Mouse (Mus musculus): ENCODE results near the gene C2cd5. TPM values are rescaled to one million over a fixed set of nuclear protein-coding genes. Genes with fewer than 3 reads are reported as not detected.

C2cd5 gene
- polyA plus RNA-seq, 1 experiment = 6.4 TPM

DNA sequence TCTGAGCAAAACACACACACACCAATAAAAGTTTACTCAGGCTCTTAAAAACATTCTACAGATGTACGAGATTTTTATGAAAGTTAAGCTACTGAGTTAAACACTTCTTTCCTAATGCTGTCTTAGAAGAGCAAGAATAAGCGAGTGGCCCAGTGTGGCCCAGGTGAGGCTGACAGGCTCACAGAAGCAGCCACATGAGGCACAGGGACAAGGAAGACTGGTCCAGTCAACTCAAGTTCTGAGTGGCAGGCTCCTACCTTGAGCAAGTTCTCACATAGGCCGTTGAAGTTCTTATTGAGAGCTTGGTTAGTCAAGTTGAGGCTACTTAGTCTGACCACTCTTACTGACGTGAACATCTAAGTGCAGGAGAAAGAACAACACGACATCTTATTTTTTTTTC, 69.4 kb downstream of the C2cd5 start:
- no peak overlapping the region for H3ac ChIP-seq (ENCODE audit: control insufficient read depth, insufficient read length)
- H3K27me3 ChIP-seq (ENCODE audit: control insufficient read depth, insufficient read depth, insufficient read length) = no peaks in the 10 kb centered on the region
- H3K79me2 ChIP-seq (ENCODE audit: control insufficient read depth, insufficient read depth) = no peaks in the 10 kb centered on the region
- H3K4me3 ChIP-seq = no peak overlapping the region
- H3K36me3 ChIP-seq (ENCODE audit: control insufficient read depth, insufficient read depth) = peaks cover 7% of the 10 kb centered on the region
- no peak overlapping the region for H3K4me2 ChIP-seq (ENCODE audit: low read depth)
- TF ChIP-seq POLR2A (IDR thresholded peaks at IDR 0.05; ENCODE audit: insufficient read length, low read depth) = no peak
- no peak for TF ChIP-seq TCF3 (IDR thresholded peaks at IDR 0.05; ENCODE audit: insufficient read length, low read depth)
- TF ChIP-seq SRF (IDR thresholded peaks at IDR 0.05; ENCODE audit: control insufficient read depth, insufficient read length, low read depth) = no peak
- TF ChIP-seq USF1 (IDR thresholded peaks at IDR 0.05; ENCODE audit: low read depth) = no peak
- TF ChIP-seq E2F4 (IDR thresholded peaks at IDR 0.05; ENCODE audit: insufficient read depth) = no peak
- TF ChIP-seq TCF12 (IDR thresholded peaks at IDR 0.05; ENCODE audit: insufficient read depth, poor library complexity, severe bottlenecking) = no peak
- no peak for TF ChIP-seq REST (IDR thresholded peaks at IDR 0.05; ENCODE audit: insufficient read depth, insufficient read length)
- no peak for TF ChIP-seq MYOG (IDR thresholded peaks at IDR 0.05; ENCODE audit: control insufficient read depth in 1 of 3, insufficient read depth in 1 of 3, insufficient read length in 2 of 3, low read depth in 2 of 3)
- no peak for TF ChIP-seq CEBPB (IDR thresholded peaks at IDR 0.05; ENCODE audit: insufficient read depth, poor library complexity, severe bottlenecking)
- TF ChIP-seq POLR2AphosphoS2 (IDR thresholded peaks at IDR 0.05; ENCODE audit: insufficient read length, low read depth) = no peak
- TF ChIP-seq MYOD1 (IDR thresholded peaks at IDR 0.05; ENCODE audit: control insufficient read depth in 1 of 3, insufficient read length in 2 of 3, low read depth in 2 of 3) = no peak
- TF ChIP-seq MAX (IDR thresholded peaks at IDR 0.05; ENCODE audit: low read depth) = no peak

DNA sequence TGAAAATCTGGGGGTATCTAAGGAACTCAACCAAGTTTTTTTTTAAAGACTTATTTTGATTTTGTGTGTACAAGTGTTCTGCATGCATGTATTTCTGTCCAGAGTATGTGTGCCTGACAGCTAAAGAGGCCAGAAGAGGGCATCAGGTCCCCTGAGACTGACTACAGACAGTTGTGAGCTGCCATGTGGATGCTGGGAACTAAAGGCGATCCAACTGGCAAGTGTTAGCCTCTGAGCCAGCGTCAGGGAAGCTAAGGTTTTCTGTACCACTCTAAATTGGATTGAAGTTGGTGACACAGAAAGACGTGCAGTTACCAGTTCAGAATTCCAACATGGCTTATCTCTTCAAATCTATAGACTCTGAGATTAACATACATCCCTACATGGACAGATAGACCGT, 72.0 kb downstream of the C2cd5 start:
- Histone ChIP-seq H3K27me3 (ENCODE audit: control insufficient read depth, insufficient read depth, insufficient read length) (no peaks in the 10 kb centered on the region), H3ac (ENCODE audit: control insufficient read depth, insufficient read length) (no peak overlapping the region), H3K4me2 (ENCODE audit: low read depth) (no peak overlapping the region), H3K36me3 (ENCODE audit: control insufficient read depth, insufficient read depth) (peaks cover 3% of the 10 kb centered on the region), H3K79me2 (ENCODE audit: control insufficient read depth, insufficient read depth) (no peaks in the 10 kb centered on the region), H3K4me3 (no peak overlapping the region)
- TF ChIP-seq POLR2A (IDR thresholded peaks at IDR 0.05; ENCODE audit: insufficient read length, low read depth) (no peak), USF1 (IDR thresholded peaks at IDR 0.05; ENCODE audit: low read depth) (no peak), SRF (IDR thresholded peaks at IDR 0.05; ENCODE audit: control insufficient read depth, insufficient read length, low read depth) (no peak), MAX (IDR thresholded peaks at IDR 0.05; ENCODE audit: low read depth) (no peak), MYOG (IDR thresholded peaks at IDR 0.05; ENCODE audit: control insufficient read depth in 1 of 3, insufficient read depth in 1 of 3, insufficient read length in 2 of 3, low read depth in 2 of 3) (no peak), CEBPB (IDR thresholded peaks at IDR 0.05; ENCODE audit: insufficient read depth, poor library complexity, severe bottlenecking) (no peak), MYOD1 (IDR thresholded peaks at IDR 0.05; ENCODE audit: control insufficient read depth in 1 of 3, insufficient read length in 2 of 3, low read depth in 2 of 3) (no peak), REST (IDR thresholded peaks at IDR 0.05; ENCODE audit: insufficient read depth, insufficient read length) (no peak), E2F4 (IDR thresholded peaks at IDR 0.05; ENCODE audit: insufficient read depth) (no peak), POLR2AphosphoS2 (IDR thresholded peaks at IDR 0.05; ENCODE audit: insufficient read length, low read depth) (no peak), TCF3 (IDR thresholded peaks at IDR 0.05; ENCODE audit: insufficient read length, low read depth) (no peak), TCF12 (IDR thresholded peaks at IDR 0.05; ENCODE audit: insufficient read depth, poor library complexity, severe bottlenecking) (no peak)

- Histone ChIP-seq H3K4me2 (ENCODE audit: low read depth) (no peak overlapping the region), H3K27me3 (ENCODE audit: control insufficient read depth, insufficient read depth, insufficient read length) (no peaks in the 10 kb centered on the region), H3K36me3 (ENCODE audit: control insufficient read depth, insufficient read depth) (peaks cover 3% of the 10 kb centered on the region), H3ac (ENCODE audit: control insufficient read depth, insufficient read length) (no peak overlapping the region), H3K4me3 (no peak overlapping the region), H3K79me2 (ENCODE audit: control insufficient read depth, insufficient read depth) (no peaks in the 10 kb centered on the region)
- no peak for TF ChIP-seq MAX (IDR thresholded peaks at IDR 0.05; ENCODE audit: low read depth)
- TF ChIP-seq E2F4 (IDR thresholded peaks at IDR 0.05; ENCODE audit: insufficient read depth) = no peak
- no peak for TF ChIP-seq USF1 (IDR thresholded peaks at IDR 0.05; ENCODE audit: low read depth)
- TF ChIP-seq POLR2A (IDR thresholded peaks at IDR 0.05; ENCODE audit: insufficient read length, low read depth) = no peak
- no peak for TF ChIP-seq POLR2AphosphoS2 (IDR thresholded peaks at IDR 0.05; ENCODE audit: insufficient read length, low read depth)
These were observed 72.5 kb downstream of the C2cd5 start for GRCm38 (mm10) chr6:143027402-143027801.

DNA sequence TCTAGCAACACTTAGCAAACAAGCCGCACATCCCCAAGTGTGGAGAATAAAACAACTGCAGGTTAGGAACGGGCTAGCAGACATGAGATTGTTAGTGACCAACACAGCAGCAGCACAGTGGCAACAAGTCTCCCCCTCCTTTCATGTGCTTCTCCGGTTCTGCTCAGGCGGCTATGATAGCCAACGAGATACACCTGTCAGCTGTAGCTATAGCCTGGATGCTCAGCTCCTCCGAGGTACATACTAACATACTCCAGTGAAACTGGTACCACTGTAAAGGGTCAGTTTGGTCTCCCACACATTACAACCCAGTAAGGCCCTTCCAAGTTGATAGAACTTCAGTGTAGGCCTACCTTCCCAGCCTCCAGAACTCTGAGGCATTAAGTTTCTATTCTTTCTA, 76.2 kb downstream of the C2cd5 start:
- TF ChIP-seq SRF (IDR thresholded peaks at IDR 0.05; ENCODE audit: control insufficient read depth, insufficient read length, low read depth) (no peak), E2F4 (IDR thresholded peaks at IDR 0.05; ENCODE audit: insufficient read depth) (no peak), POLR2A (IDR thresholded peaks at IDR 0.05; ENCODE audit: insufficient read length, low read depth) (no peak), USF1 (IDR thresholded peaks at IDR 0.05; ENCODE audit: low read depth) (no peak), MAX (IDR thresholded peaks at IDR 0.05; ENCODE audit: low read depth) (no peak), REST (IDR thresholded peaks at IDR 0.05; ENCODE audit: insufficient read depth, insufficient read length) (no peak), TCF12 (IDR thresholded peaks at IDR 0.05; ENCODE audit: insufficient read depth, poor library complexity, severe bottlenecking) (no peak), MYOD1 (IDR thresholded peaks at IDR 0.05; ENCODE audit: control insufficient read depth in 1 of 3, insufficient read length in 2 of 3, low read depth in 2 of 3) (no peak), CEBPB (IDR thresholded peaks at IDR 0.05; ENCODE audit: insufficient read depth, poor library complexity, severe bottlenecking) (no peak), MYOG (IDR thresholded peaks at IDR 0.05; ENCODE audit: control insufficient read depth in 1 of 3, insufficient read depth in 1 of 3, insufficient read length in 2 of 3, low read depth in 2 of 3) (no peak), TCF3 (IDR thresholded peaks at IDR 0.05; ENCODE audit: insufficient read length, low read depth) (no peak), POLR2AphosphoS2 (IDR thresholded peaks at IDR 0.05; ENCODE audit: insufficient read length, low read depth) (no peak)
- peaks cover 3% of the 10 kb centered on the region for H3K36me3 ChIP-seq (ENCODE audit: control insufficient read depth, insufficient read depth)

DNA sequence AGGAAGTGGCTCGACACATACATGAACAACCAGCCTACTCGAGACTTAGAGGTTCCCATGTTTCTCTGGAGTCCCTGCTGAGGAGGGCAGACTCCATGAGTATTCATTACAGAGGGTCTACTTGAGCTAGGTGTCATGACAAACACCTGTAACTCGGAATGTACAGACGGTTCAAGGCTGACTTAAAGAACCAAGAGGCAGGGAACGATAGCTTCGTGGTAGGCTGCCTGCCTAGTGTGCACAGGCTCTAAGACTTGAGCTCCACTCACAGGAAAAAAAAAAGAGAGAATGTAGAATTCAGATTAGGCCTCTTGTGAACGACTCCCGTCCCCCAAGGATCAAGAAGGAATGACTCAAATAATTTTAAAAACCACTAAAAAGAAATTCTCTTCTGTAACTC, 78.2 kb downstream of the C2cd5 start:
- no peaks in the 10 kb centered on the region for H3K27me3 ChIP-seq (ENCODE audit: control insufficient read depth, insufficient read depth, insufficient read length)
- TF ChIP-seq USF1 (IDR thresholded peaks at IDR 0.05; ENCODE audit: low read depth) (no peak), TCF3 (IDR thresholded peaks at IDR 0.05; ENCODE audit: insufficient read length, low read depth) (no peak), E2F4 (IDR thresholded peaks at IDR 0.05; ENCODE audit: insufficient read depth) (no peak)
- no peak overlapping the region for H3ac ChIP-seq (ENCODE audit: control insufficient read depth, insufficient read length)
- no peak overlapping the region for H3K4me3 ChIP-seq
- H3K79me2 ChIP-seq (ENCODE audit: control insufficient read depth, insufficient read depth) = no peaks in the 10 kb centered on the region
- H3K36me3 ChIP-seq (ENCODE audit: control insufficient read depth, insufficient read depth) = no peaks in the 10 kb centered on the region
- no peak overlapping the region for H3K4me2 ChIP-seq (ENCODE audit: low read depth)

More for the DNA sequence above, 76.2 kb downstream of the C2cd5 start:
- no peak overlapping the region for H3ac ChIP-seq (ENCODE audit: control insufficient read depth, insufficient read length)
- H3K27me3 ChIP-seq (ENCODE audit: control insufficient read depth, insufficient read depth, insufficient read length) = no peaks in the 10 kb centered on the region
- no peaks in the 10 kb centered on the region for H3K79me2 ChIP-seq (ENCODE audit: control insufficient read depth, insufficient read depth)
- H3K4me3 ChIP-seq = no peak overlapping the region
- no peak overlapping the region for H3K4me2 ChIP-seq (ENCODE audit: low read depth)
